Mouse (Mus musculus) liver, embryonic 14.5 days (tissue): Measurements from ENCODE around the gene Glb1l2. TPM values are rescaled to one million over a fixed set of nuclear protein-coding genes. Genes with fewer than 3 reads are reported as not detected.
A peak's percentile ranks its signal among the peaks of the same experiment; 100 is the strongest.

Experiments used
- ATAC-seq: fragments of 200-750 bp; cut with Nextera tagmentation; 2 replicates; pipeline ENCODE4 v1.8.0; 2017; ENCODE audit warnings: moderate number of reproducible peaks, mild to moderate bottlenecking, moderate library complexity; ENCODE audit not compliant: insufficient read depth
- DNase-seq, 3 experiments: peaks; one replicate each; pipeline ENCODE4 v3.0.0-alpha.2; 2012 to 2013; ENCODE audit warnings: low read depth in 3 of 3, low spot score in 3 of 3
- H3K27ac ChIP-seq: fragments of 300-500 bp; sonication (generic); 2 replicates; pipeline ENCODE4 v1.5.1; 2014; ENCODE audit warnings: moderate library complexity, mild to moderate bottlenecking, control low read depth, inconsistent platforms
- H3K27me3 ChIP-seq: fragments of 300-500 bp; sonication (generic); 2 replicates; pipeline ENCODE4 v1.6.1; 2014; ENCODE audit warnings: mild to moderate bottlenecking, low read length, moderate library complexity; ENCODE audit not compliant: control insufficient read depth, insufficient read depth
- H3K36me3 ChIP-seq: fragments of 300-500 bp; sonication (generic); replicated peaks from 2 replicates; pipeline ENCODE4 v1.6.1; 2014; ENCODE audit warnings: low read depth; ENCODE audit not compliant: control insufficient read depth, insufficient read depth
- H3K4me1 ChIP-seq, 2 experiments: fragments of 200-500 bp in 1 of 2; fragments of 300-500 bp in 1 of 2; sonication (generic) in 1 of 2; replicated peaks; 2 replicates each; pipeline ENCODE4 v1.6.1; 2012 to 2014; ENCODE audit warnings: antibody characterized with exemption in 1 of 2, inconsistent platforms in 1 of 2, low read length in 1 of 2; ENCODE audit not compliant: control insufficient read depth in 2 of 2, insufficient read depth in 2 of 2
- H3K4me2 ChIP-seq: fragments of 300-500 bp; sonication (generic); 2 replicates; pipeline ENCODE4 v1.6.1; 2014; ENCODE audit warnings: low read depth, mild to moderate bottlenecking, control low read depth, moderate library complexity
- H3K4me3 ChIP-seq, 2 experiments: fragments of 200-500 bp in 1 of 2; fragments of 300-500 bp in 1 of 2; sonication (generic) in 1 of 2; 2 replicates each; pipeline ENCODE4 v1.5.1; 2012 to 2014; ENCODE audit warnings: low read depth in 2 of 2, low read length in 2 of 2, mild to moderate bottlenecking in 2 of 2, control low read depth in 1 of 2, inconsistent platforms in 1 of 2, moderate library complexity in 1 of 2; ENCODE audit not compliant: insufficient read depth in 1 of 2
- H3K9ac ChIP-seq: fragments of 300-500 bp; sonication (generic); replicated peaks from 2 replicates; pipeline ENCODE4 v1.6.1; 2014; ENCODE audit warnings: mild to moderate bottlenecking, control low read depth, moderate library complexity
- H3K9me3 ChIP-seq: fragments of 300-500 bp; sonication (generic); 2 replicates; pipeline ENCODE4 v1.6.1; 2016; ENCODE audit warnings: low read length, mixed read lengths; ENCODE audit not compliant: control insufficient read depth
- CTCF ChIP-seq: IDR thresholded peaks from 2 replicates; pipeline ENCODE4 v1.5.1; 2016; ENCODE audit warnings: antibody characterized with exemption, low read depth, control low read depth
- EP300 ChIP-seq: IDR thresholded peaks from 2 replicates; pipeline ENCODE4 v1.6.1; 2016; ENCODE audit warnings: antibody characterized with exemption, low read depth
- WGBS: fragments of 180-500 bp; shearing (Covaris S2); extraction: QIAGEN DNeasy Blood & Tissue Kit; methylation state at CpG from one replicate; pipeline ENCODE4 v1.1.7; 2014; ENCODE audit not compliant: insufficient replicate concordance; 5-methylcytosine and 5-hydroxymethylcytosine counted together
- polyA plus RNA-seq, 2 experiments: library from polyadenylated mRNA; depleted of rRNA in 1 of 2; stranded (reverse) in 1 of 2; unstranded in 1 of 2; fragments of >200 nt; fragmentation: Nextera tagmentation in 1 of 2; extraction: Ambion mirVana in 1 of 2; gene quantifications; 2 replicates each; pipeline versions ENCODE4 v1.2.1 to v1.2.3; 2012 to 2014

The Glb1l2 gene
- polyA plus RNA-seq, 2 experiments: 0.06 TPM; not detected in 1

- Histone ChIP-seq H3K27me3 (peaks cover 17% of the 10 kb centered on the region), H3K9me3 (no peaks in the 10 kb centered on the region), H3K36me3 (no peaks in the 10 kb centered on the region), H3K4me3 (no peak overlapping the region), H3K27ac (no peak overlapping the region), H3K4me1 (no peaks in the 10 kb centered on the region), H3K9ac (no peak overlapping the region), H3K4me2 (no peak overlapping the region)
- 53% methylated on average over 5 of the region's 5 CpGs for WGBS
- DNase-seq (no peak), ATAC-seq (no peak)
- TF ChIP-seq EP300: no peak
- no peak for TF ChIP-seq CTCF
These were observed 69.2 kb downstream of the Glb1l2 start for GRCm38 (mm10) chr9:26737116-26737515.

- Histone ChIP-seq H3K4me2 (0 out of 2 replicates have a peak overlapping the region, but pooled peaks have one; percentile 8), H3K27ac (no peak overlapping the region)
These were observed 72.3 kb downstream of the Glb1l2 start for GRCm38 (mm10) chr9:26733986-26734385.

GRCm38 (mm10) chr9:26733206-26733891 lies 72.9 kb downstream of the Glb1l2 start, which contains the start of gene B3gat1:
B3gat1 (plus strand) TSS chr9:26733728.
- DNase-seq (no peak), ATAC-seq (no peak)
- Histone ChIP-seq H3K27ac (no peak within 1 kb of the TSS), H3K27me3 (peaks cover 17% of the 10 kb centered on the region), H3K9ac (no peak within 1 kb of the TSS), H3K4me2 (0 out of 2 replicates have a peak within 1 kb of the TSS, but pooled peaks have one; percentile 8), H3K4me3 (peak within 1 kb of the TSS in 1 of 2 experiments; percentile 8; a peak in 1 of 4 replicates), H3K4me1 (no peaks in the 10 kb centered on the region), H3K9me3 (no peaks in the 10 kb centered on the region), H3K36me3 (no peaks in the 10 kb centered on the region)
- TF ChIP-seq CTCF: no peak
- no peak for TF ChIP-seq EP300
- 2% methylated on average over 37 of the region's 65 CpGs for WGBS

More at GRCm38 (mm10) chr9:26733986-26734385, 72.3 kb downstream of the Glb1l2 start:
- TF ChIP-seq CTCF (no peak), EP300 (no peak)
- no peaks in the 10 kb centered on the region for H3K9me3 ChIP-seq
- peaks cover 17% of the 10 kb centered on the region for H3K27me3 ChIP-seq
- no peaks in the 10 kb centered on the region for H3K36me3 ChIP-seq
- H3K4me1 ChIP-seq: no peaks in the 10 kb centered on the region
- peak overlapping the region in 1 of 2 experiments; percentile 8; a peak in 1 of 4 replicates for H3K4me3 ChIP-seq
- 6% methylated on average over 36 of the region's 37 CpGs for WGBS
- H3K9ac ChIP-seq: no peak overlapping the region
- ATAC-seq (no peak), DNase-seq (no peak)

- H3K4me3 ChIP-seq: no peak overlapping the region
- no peak overlapping the region for H3K4me2 ChIP-seq
- TF ChIP-seq CTCF: no peak
- TF ChIP-seq EP300: no peak
- no peaks in the 10 kb centered on the region for H3K9me3 ChIP-seq
- no peak overlapping the region for H3K27ac ChIP-seq
- no peaks in the 10 kb centered on the region for H3K4me1 ChIP-seq
- DNase-seq (no peak), ATAC-seq (no peak)
- H3K9ac ChIP-seq: no peak overlapping the region
- WGBS: 49% methylated on average over 2 of the region's 2 CpGs
- peaks cover 6% of the 10 kb centered on the region for H3K27me3 ChIP-seq
- H3K36me3 ChIP-seq: no peaks in the 10 kb centered on the region
These were observed 77.7 kb downstream of the Glb1l2 start for GRCm38 (mm10) chr9:26728556-26728955.

GRCm38 (mm10) chr9:26727445-26727844 lies 78.8 kb downstream of the Glb1l2 start:
- no peak overlapping the region for H3K4me3 ChIP-seq
- 61% methylated on average over 2 of the region's 2 CpGs for WGBS
- no peaks in the 10 kb centered on the region for H3K9me3 ChIP-seq
- H3K27me3 ChIP-seq: no peaks in the 10 kb centered on the region
- DNase-seq (no peak), ATAC-seq (no peak)
- H3K27ac ChIP-seq: no peak overlapping the region
- H3K36me3 ChIP-seq: no peaks in the 10 kb centered on the region
- no peaks in the 10 kb centered on the region for H3K4me1 ChIP-seq
- H3K9ac ChIP-seq: no peak overlapping the region
- TF ChIP-seq CTCF (no peak), EP300 (no peak)
- H3K4me2 ChIP-seq: no peak overlapping the region
